ENCODE assay signal across 9 mouse cellular contexts in genomic region chr9:110410908-110411887, GRCm38 (mm10). TPM values are rescaled to one million over a fixed set of nuclear protein-coding genes. Genes with fewer than 3 reads are reported as not detected.
DNase-seq lines count a peak whose midpoint lies in the region; ATAC-seq and TF ChIP-seq lines count a peak whose summit lies in the region.
"Had no signal": no experiment of that assay in that cellular context is flagged by ENCODE, and none has a peak within 500 bp of the region (broad histone marks: within the 10 kb centered on the region; RNA-seq: fewer than 3 reads in every experiment).

No protein-coding gene starts in this region.

- no peak overlapping the region for H3K4me3 ChIP-seq in MEL (ENCODE audit: control insufficient read depth in 1 of 2, insufficient read depth in 1 of 2, low read depth in 2 of 2, low read length in 2 of 2)
- no peak overlapping the region for H3K4me3 ChIP-seq in cerebellum, adult 2 months (replicated peaks; ENCODE audit: insufficient read depth, low read depth, low read length)
- H3K4me3 ChIP-seq in lung, postnatal 0 days (ENCODE audit: low read depth, low read length), result no peak overlapping the region
- H3K4me3 ChIP-seq: liver, embryonic 15.5 days had no signal

- H3K9ac ChIP-seq in MEL (ENCODE audit: control insufficient read depth, low read depth, low read length, poor library complexity, severe bottlenecking), result no peak overlapping the region
- H3K9ac ChIP-seq in lung, postnatal 0 days (replicated peaks; ENCODE audit: low read depth), result no peak overlapping the region
- H3K9ac ChIP-seq: liver, embryonic 15.5 days had no signal

- H3K4me2 ChIP-seq in lung, postnatal 0 days (replicated peaks; ENCODE audit: low read depth, low read length), result no peak overlapping the region
- H3K4me2 ChIP-seq: liver, embryonic 15.5 days had no signal

- no peaks in the 10 kb centered on the region for H3K27me3 ChIP-seq in MEL (ENCODE audit: control insufficient read depth in 1 of 2, insufficient read depth in 2 of 2, low read length in 2 of 2)
- H3K27me3 ChIP-seq in cerebellum, adult 2 months (ENCODE audit: control insufficient read depth, insufficient read depth, low read length), result no peaks in the 10 kb centered on the region
- H3K27me3 ChIP-seq in lung, postnatal 0 days (replicated peaks; ENCODE audit: insufficient read depth, low read length), result no peaks in the 10 kb centered on the region
- H3K27me3 ChIP-seq: liver, embryonic 15.5 days had no signal

- peak; percentile 33 for ATAC-seq in lung, postnatal 0 days

- no peak overlapping the region for H3K27ac ChIP-seq in MEL (ENCODE audit: control insufficient read depth, low read depth, low read length)
- H3K27ac ChIP-seq in cerebellum, adult 2 months (ENCODE audit: insufficient read depth, low read length), result no peak overlapping the region
- H3K27ac ChIP-seq in lung, postnatal 0 days (ENCODE audit: low read length), result no peak overlapping the region
- H3K27ac ChIP-seq: liver, embryonic 15.5 days had no signal

- peaks cover 17% of the 10 kb centered on the region for H3K79me2 ChIP-seq in MEL (ENCODE audit: control insufficient read depth, insufficient read depth, low read length, poor library complexity)

- no peak for TF ChIP-seq POLR2A in MEL (IDR thresholded peaks at IDR 0.05; ENCODE audit: control insufficient read depth in 1 of 2, insufficient read depth in 1 of 2, low read depth in 1 of 2, low read length in 2 of 2, poor library complexity in 1 of 2)
- TF ChIP-seq POLR2A in cerebellum, adult 2 months (IDR thresholded peaks at IDR 0.05; ENCODE audit: borderline replicate concordance, insufficient read depth, low read length), result no peak

- WGBS in cerebellum, adult 2 months, result 37% methylated on average over 6 of the region's 6 CpGs
- WGBS in large intestine, adult 2 months, result 22% methylated on average over 6 of the region's 6 CpGs
- WGBS in lung, postnatal 0 days, result 31% methylated on average over 6 of the region's 6 CpGs

- H3K36me3 ChIP-seq in MEL (ENCODE audit: control insufficient read depth in 1 of 2, insufficient read depth in 2 of 2, low read length in 2 of 2), result peaks cover 0 to 5% of the 10 kb centered on the region in 2 experiments; a peak in 2 of 4 replicates
- no peaks in the 10 kb centered on the region for H3K36me3 ChIP-seq in lung, postnatal 0 days (ENCODE audit: insufficient read depth, low read length)
- H3K36me3 ChIP-seq: liver, embryonic 15.5 days had no signal

- TF ChIP-seq EP300 in MEL (IDR thresholded peaks at IDR 0.05; ENCODE audit: low read depth in 1 of 2, low read length in 2 of 2), result no peak
- no peak for TF ChIP-seq EP300 in lung, postnatal 0 days (IDR thresholded peaks at IDR 0.05)

- peaks cover 4 to 7% of the 10 kb centered on the region in 2 experiments; a peak in 3 of 4 replicates for H3K4me1 ChIP-seq in MEL (ENCODE audit: control insufficient read depth in 1 of 2, insufficient read depth in 2 of 2, low read length in 2 of 2)
- H3K4me1 ChIP-seq in cerebellum, adult 2 months (ENCODE audit: control insufficient read depth, insufficient read depth, low read length), result peaks cover 4% of the 10 kb centered on the region; the same call in 1 of the 2 replicates
- 0 out of 2 replicates have a peak, but pooled peaks cover 8% of the 10 kb centered on the region for H3K4me1 ChIP-seq in lung, postnatal 0 days (ENCODE audit: insufficient read depth, low read depth, low read length)

- peak; percentile 86 to 98 (median 89) for TF ChIP-seq CTCF in MEL (IDR thresholded peaks at IDR 0.05 in 2 of 3, conservative IDR thresholded peaks at IDR 0.05 in 1 of 3; ENCODE audit: control insufficient read depth in 1 of 3, insufficient read depth in 1 of 3, low read depth in 2 of 3, low read length in 3 of 3, poor library complexity in 1 of 3, severe bottlenecking in 1 of 3)
- peak; percentile 89 for TF ChIP-seq CTCF in cerebellum, adult 2 months (IDR thresholded peaks at IDR 0.05; ENCODE audit: borderline replicate concordance, insufficient read depth, low read depth, low read length)
- TF ChIP-seq CTCF in lung, postnatal 0 days (IDR thresholded peaks at IDR 0.05), result peak; percentile 93

- peak; percentile 98 for TF ChIP-seq RAD21 in MEL (IDR thresholded peaks at IDR 0.05; ENCODE audit: low read depth, low read length)

- DNase-seq in A20 (ENCODE audit: low read depth, low spot score) (peak; percentile 86), MEL (ENCODE audit: low read depth, low spot score) (peak; percentile 92)
- peak; percentile 67 to 72 for DNase-seq in cerebellum, adult 2 months
- peak; percentile 70 to 75 for DNase-seq in gastrocnemius, adult 8-10 months (ENCODE audit: low spot score in 2 of 2)
- DNase-seq in large intestine, adult 2 months (ENCODE audit: low read depth, low spot score), result peak; percentile 66
- peak; percentile 89 for DNase-seq in lung, postnatal 0 days (ENCODE audit: low spot score)
- DNase-seq in right cerebral cortex, postnatal 14 days, result peak; percentile 82
- peak; percentile 82 for DNase-seq in urinary bladder, postnatal 25 days (ENCODE audit: low spot score)

- H3K9me3 ChIP-seq in MEL (replicated peaks; ENCODE audit: insufficient read depth, low read length), result no peaks in the 10 kb centered on the region
- no peaks in the 10 kb centered on the region for H3K9me3 ChIP-seq in lung, postnatal 0 days (ENCODE audit: low read length)
- H3K9me3 ChIP-seq: liver, embryonic 15.5 days had no signal

TF ChIP-seq in MEL, 35 proteins besides CTCF, POLR2A, EP300 and RAD21:
- TF ChIP-seq NELFE (IDR thresholded peaks at IDR 0.05; ENCODE audit: low read depth, low read length), result no peak
- no peak for TF ChIP-seq TAL1 (IDR thresholded peaks at IDR 0.05; ENCODE audit: low read length)
- peak; percentile 72 for TF ChIP-seq SIN3A (IDR thresholded peaks at IDR 0.05; ENCODE audit: low read length)
- TF ChIP-seq HCFC1 (IDR thresholded peaks at IDR 0.05; ENCODE audit: low read depth, low read length), result peak; percentile 60
- peak; percentile 38; the same call in 1 of the 2 replicates for TF ChIP-seq MXI1 (IDR thresholded peaks at IDR 0.05; ENCODE audit: low read depth, low read length)
- TF ChIP-seq MAZ (IDR thresholded peaks at IDR 0.05; ENCODE audit: low read depth, low read length), result peak; percentile 74; the same call in 1 of the 2 replicates
- TF ChIP-seq ZC3H11A (IDR thresholded peaks at IDR 0.05; ENCODE audit: low read depth, low read length), result peak; percentile 90
- 0 out of 2 replicates have a peak, but pooled peaks have one; percentile 12 for TF ChIP-seq JUND (IDR thresholded peaks at IDR 0.05; ENCODE audit: low read depth, low read length)
- peak; percentile 75 for TF ChIP-seq ELF1 (IDR thresholded peaks at IDR 0.05; ENCODE audit: low read depth, low read length)
- peak; percentile 97 for TF ChIP-seq SMC3 (IDR thresholded peaks at IDR 0.05; ENCODE audit: low read depth, low read length)
TF ChIP-seq in MEL: peak in this region for 8.

RNA-seq across cellular contexts. Expression of gene Ptpn23, which starts 3.2 kb away (rescaled TPM):
- total RNA-seq in MEL (2012; rRNA removed), result 7.3 and 8.3 TPM in 2 replicates
- polyA plus RNA-seq in MEL (2012; ENCODE audit: insufficient read depth in 1 of 2, insufficient read length in 2 of 2, low read depth in 1 of 2, low replicate concordance in 2 of 2, missing spikeins in 1 of 2), result 10 to 100 TPM in 1 of 2 experiments, not detected in 1; 40.1 TPM
- 50.0 and 50.4 TPM in 2 replicates for polyA plus RNA-seq in cerebellum, adult 2 months (2012; rRNA removed)
- 1 to 10 TPM; 7.6 to 9.9 (median 8.4) TPM for total RNA-seq in gastrocnemius, adult 8-10 months (2022)
- polyA plus RNA-seq in large intestine, adult 2 months (2012; rRNA removed), result 14.7 and 16.8 TPM in 2 replicates
- polyA plus RNA-seq in lung, postnatal 0 days (2015; fragmentation: Nextera tagmentation; extraction: Ambion mirVana), result 8.8 and 11.2 TPM in 2 replicates

RNA-seq across cellular contexts. Expression of gene Ngp, which starts 8.3 kb away (rescaled TPM):
- total RNA-seq in MEL (2012; rRNA removed), result not detected in 2 replicates
- not detected for polyA plus RNA-seq in MEL (2012; ENCODE audit: insufficient read depth in 1 of 2, insufficient read length in 2 of 2, low read depth in 1 of 2, low replicate concordance in 2 of 2, missing spikeins in 1 of 2)
- 0.90 and 2.5 TPM in 2 replicates for polyA plus RNA-seq in cerebellum, adult 2 months (2012; rRNA removed)
- not detected for total RNA-seq in gastrocnemius, adult 8-10 months (2022)
- polyA plus RNA-seq in large intestine, adult 2 months (2012; rRNA removed), result not detected in 2 replicates
- 24.6 and 30.7 TPM in 2 replicates for polyA plus RNA-seq in lung, postnatal 0 days (2015; fragmentation: Nextera tagmentation; extraction: Ambion mirVana)
